Mouse (Mus musculus): Measurements from ENCODE around the gene Cyp1a1.

Cyp1a1 gene

GRCm38 (mm10) chr9:57687751-57688150 lies at the start of gene Cyp1a1:
Gene Cyp1a1, plus strand, starts transcription at chr9:57687928.
- DNase-seq: no peak

DNA sequence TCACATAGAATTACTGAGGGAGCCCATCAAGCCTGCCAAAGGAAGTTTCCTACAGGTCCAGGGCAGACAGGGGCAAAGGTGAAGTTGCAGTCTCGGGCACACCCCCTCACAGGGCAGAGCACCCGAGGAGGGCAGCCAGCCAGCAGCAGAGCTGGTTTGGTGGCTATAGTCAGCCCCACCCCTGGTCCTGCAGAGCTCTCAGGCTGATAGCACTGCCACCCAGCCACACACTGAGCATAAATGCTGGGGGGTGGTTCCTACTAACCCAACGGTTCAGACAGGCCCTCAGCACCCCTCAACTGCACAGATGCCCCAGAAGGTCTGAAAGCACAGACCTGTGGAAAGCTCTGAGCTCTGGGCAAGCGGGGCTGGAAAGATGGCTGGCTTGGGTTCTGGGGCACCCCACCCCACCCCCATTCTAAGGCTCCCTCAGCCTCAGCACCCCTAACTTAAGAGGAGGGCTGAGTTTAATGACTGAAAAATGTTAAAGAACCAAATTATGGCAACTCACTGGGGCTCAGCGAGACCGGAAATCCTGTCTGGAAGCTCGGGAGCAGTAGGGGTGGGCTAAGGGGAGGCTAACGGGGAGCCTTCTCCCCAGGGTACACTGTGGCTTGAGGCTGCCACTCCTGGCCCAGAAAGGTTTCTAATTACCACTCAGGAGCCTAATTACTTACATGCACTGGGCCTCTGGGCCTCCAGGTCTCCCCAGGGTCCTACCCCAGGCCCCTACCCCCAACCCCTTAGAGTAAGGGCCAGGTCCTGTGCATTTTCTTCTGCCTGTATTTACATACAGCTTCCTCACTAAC lies 48.9 kb upstream of the Cyp1a1 start:
- peak; percentile 86 for DNase-seq

DNA sequence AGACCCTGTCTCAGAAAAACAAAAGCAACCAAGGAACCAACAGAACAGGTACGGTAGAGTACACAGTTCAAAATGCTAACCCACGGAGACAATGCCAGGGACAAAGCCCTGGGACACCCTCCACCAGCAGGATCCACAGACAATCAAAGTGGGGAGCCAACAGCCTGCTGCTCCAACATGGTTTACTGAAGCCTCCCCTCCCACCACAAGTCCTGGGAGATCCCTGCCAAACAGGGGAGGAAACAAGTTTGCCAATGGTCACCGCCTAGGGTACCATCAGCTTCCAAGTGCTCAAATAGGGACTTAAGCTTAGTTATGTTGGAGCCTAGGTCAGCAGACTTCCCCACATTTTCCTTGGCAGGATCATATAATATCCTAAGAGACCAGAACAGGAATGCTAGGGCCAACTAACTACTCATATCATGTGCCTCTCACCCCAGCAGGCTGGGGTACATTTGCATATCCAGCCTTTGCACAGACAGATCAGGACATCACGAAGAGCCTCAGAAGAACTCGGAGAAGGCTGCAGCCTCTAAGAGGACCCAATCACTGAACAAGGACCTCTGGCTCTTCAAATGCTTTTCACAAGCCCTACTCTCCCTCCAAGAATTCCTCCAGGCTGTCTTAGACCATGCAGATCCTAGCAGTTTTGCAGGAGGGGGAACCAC lies 47.9 kb upstream of the Cyp1a1 start:
- DNase-seq: no peak

- peak; percentile 59 for DNase-seq
These were observed 47.3 kb upstream of the Cyp1a1 start for GRCm38 (mm10) chr9:57640384-57640783.

DNA sequence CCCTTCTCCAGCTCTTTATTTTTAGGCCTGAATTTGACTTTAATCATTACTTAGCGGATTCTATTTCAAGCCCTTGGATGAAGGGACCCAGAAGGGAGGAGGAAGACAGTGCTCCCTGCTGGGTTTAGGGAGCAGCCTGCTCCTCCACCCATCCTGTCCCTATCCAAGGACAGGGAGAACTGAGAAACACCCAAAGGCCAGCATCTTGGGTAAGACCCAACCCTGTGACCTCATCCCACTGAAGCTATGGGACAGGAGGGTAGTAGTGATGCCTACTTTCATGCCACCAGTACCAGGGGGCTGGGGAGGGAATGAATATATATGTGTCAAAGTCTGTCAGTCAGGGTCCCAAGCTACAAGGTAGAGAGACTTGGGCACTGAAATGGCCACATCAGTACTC lies 46.7 kb upstream of the Cyp1a1 start:
- no peak for DNase-seq

DNA sequence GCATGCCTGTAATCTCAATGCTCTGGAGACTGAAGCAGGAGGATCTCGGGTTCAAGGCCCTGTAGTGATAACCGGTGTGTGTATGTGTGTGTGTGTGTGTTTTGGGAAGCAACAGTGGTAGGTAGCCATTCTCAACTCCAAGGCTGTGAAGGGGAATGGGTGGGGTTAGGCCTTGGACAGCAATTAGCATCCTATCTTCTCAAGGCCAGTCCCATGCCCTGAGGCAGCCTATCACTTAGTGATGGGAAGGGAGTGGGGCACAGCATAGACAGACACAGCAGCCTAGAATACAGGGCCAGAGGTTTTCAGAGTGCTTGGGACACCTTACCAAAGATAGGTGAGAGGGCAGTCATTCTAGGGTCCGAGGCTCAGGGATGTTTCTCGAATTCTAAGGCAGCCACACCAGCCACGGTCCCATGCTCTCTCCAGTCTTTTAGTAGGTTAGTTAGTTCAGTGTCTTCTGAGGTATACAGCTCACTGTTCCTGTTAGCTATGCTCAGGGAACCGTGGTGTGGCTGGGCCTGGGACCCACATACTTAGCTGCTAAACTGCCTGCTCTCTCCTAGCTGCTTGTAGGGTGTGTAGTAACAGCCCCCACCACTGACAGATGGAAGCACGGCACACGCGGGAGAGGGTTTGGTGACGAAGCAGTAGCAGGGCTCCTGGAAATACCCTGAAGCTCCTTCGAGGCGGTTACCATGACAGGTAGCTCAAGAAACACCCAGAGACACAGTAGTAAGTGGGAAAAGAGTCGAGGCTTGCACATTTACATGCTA lies 45.8 kb upstream of the Cyp1a1 start:
- DNase-seq: no peak

GRCm38 (mm10) chr9:57643169-57643855 lies 44.4 kb upstream of the Cyp1a1 start:
- DNase-seq: peak; percentile 43

DNA sequence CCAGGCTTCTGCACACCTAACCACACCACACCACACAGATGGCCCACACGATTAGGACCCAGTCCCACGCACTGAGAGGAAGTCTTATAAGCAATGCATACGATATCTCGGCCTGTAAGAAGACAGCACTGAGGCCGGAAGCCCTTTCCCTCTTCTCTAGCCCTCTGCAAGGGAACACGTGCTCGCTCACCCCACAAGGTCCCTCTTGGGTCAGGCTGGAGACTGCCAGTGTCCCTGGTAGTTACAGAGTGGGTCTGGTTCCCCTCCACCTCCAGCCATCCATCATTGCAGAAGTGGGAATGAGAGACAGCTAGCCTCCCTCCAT lies 43.9 kb upstream of the Cyp1a1 start:
- no peak for DNase-seq

DNA sequence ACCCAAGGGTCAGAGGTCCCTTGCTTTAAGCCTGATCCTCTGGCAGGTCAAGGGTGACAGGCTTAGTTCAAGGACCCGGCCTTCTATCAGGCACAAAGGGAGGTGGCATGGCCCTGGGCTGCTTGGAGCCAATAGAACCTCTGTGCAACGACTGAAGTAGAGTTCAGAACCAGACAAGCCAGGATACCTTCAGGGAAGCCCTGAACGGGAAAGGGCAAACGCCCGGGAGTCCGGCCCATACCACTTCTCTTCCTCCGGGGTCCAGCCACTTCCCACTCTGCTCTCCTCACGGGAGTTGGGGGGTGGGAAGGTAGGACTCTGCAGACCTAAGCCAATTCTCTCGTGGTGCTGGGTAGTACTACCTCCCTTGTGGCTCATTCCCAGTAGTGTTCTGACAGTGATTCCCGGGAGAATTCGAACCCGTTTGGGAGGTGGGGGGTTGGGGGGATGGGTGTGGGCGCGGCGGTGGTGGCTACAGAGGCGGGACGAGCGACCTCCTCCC lies 43.2 kb upstream of the Cyp1a1 start:
- DNase-seq: no peak

DNA sequence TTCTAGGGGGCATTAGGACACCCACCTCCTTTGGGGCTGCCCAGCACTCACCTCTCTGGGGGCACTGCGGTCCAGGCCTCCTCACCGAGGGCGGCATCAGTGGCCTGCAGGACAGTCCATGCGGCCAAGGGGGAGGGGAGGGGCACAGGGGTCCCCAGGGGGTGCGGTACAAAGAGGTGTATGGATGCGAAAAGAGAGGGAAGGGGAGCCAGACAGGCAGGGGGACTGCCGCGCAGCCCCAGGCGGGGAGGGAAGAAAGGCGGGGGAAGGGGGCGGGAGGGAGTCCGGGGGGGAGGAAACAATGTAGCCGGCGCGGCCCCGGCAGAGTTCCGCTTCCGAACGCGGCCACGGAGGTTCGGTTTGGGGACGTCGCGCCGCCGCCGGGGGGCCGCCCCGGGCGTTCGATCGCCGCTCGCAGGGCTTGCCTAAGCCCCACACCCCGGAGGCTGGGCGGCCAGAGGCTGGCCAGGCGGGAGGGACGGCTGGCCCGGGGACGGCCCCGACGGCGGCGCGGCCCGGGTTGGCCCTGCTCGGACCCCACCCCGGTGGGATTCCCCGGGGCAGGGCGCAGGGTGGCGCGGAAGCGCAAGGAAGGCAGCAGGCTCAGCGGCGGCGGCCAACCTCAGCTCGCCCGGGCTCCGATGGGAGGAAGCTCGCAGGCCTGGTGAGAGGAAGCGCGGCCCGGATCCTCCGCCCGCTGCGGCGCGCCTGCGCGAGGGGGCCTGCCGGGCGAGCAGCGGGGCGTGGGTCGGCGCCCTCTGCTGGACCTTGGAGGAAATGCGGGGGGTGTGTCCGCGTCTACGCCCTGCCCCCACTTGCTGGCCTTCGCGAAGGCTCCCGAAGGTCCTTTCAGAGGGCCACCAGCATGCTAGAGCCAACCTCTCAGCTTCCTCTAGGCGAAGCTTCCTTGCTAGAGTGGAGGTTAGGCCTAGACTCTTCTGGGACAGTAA lies 42.5 kb upstream of the Cyp1a1 start:
- peak; percentile 96 for DNase-seq

GRCm38 (mm10) chr9:57646551-57647103 lies 41.1 kb upstream of the Cyp1a1 start:
- DNase-seq: no peak

GRCm38 (mm10) chr9:57647286-57648108 lies 40.2 kb upstream of the Cyp1a1 start:
- no peak for DNase-seq

GRCm38 (mm10) chr9:57650130-57650785 lies 37.5 kb upstream of the Cyp1a1 start:
- no peak for DNase-seq

DNA sequence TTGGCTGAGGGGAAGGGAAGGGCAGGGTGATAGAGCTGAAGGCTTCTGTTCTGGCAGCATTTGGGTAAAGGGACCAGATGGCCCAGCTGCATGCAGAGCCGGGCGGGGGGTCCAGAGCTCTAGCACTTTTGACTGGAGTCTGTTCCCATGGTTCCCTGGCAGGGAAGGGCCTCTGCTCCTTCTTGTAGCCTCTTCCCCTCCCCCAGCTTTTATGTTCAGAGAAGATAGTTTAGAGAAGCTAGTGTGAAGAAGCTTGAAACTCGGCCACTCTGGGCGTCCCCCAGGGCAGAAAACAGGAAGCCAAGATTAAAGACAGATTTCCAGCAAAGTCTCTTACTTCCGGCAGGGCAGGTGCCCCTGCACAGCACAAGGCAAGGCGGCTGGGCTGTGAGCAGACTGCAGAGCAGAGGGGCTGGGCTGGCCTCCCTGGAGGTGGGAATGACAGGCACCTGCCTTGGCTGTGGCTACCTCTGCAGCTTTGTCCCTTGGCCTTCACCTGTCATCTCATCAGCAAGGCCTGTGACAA lies 36.9 kb upstream of the Cyp1a1 start:
- DNase-seq: no peak

DNA sequence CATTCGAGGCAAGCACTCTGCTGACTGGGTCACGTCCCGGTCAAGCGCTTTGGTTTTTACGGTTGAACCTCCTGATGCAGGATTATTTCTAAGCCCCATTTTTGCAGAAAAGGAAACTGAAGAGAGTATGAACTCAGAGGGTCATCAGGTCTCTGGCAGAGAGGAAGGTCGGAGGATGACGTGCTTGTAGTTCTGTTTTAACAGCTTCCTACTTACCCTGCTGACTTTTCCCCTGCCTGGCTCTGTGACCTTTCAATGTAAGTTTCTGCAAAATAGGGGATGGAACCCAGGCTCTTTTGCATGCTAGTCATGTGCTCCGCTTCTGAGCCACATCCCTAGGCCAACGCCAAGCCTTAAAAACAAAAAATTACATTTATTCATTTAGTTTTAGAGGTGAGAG lies 35.4 kb upstream of the Cyp1a1 start:
- DNase-seq: no peak

DNA sequence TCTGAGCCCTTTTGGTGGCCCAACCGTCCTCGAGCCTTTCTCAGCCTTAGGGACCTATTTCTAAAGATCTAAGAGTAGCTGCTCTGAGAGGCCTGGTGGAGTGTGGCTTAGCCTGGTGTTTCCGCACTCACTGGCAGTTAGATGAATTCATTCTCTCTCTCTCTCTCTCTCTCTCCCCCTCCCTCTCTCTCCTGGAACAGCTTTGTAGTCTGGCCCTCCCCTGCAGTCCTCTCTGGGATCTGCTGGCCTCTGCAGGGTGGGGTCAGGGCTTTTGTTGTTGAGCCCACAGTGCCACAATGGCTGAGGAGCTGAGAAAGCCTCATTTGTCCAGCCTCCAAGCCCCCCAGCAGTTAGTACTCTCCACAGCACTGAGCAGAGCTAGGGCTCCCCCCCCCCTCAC lies 34.9 kb upstream of the Cyp1a1 start:
- no peak for DNase-seq

- DNase-seq: no peak
These were observed 34.4 kb upstream of the Cyp1a1 start, which contains the start of gene Csk for GRCm38 (mm10) chr9:57653283-57653682. Gene Csk, minus strand, starts transcription at chr9:57653631.

DNA sequence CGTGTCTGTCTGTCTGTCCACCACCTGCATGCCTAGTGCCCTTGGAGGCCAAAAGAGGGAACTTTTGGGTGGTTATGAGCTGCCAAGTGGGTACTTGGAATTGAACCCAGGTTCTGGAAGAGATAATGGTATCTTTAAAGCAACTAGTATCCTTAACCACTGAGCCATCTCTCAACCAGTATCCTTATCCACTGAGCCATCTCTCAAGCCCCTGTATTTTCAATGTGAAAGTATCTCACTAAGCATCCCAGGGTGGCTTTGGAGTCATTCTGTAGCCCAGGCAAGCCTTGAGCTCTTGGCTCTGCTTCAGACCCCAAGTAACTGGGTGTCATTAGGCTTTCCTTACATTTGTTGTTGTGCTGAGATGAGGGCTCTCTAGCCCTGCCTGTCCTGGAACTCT lies 32.8 kb upstream of the Cyp1a1 start:
- DNase-seq: no peak

DNA sequence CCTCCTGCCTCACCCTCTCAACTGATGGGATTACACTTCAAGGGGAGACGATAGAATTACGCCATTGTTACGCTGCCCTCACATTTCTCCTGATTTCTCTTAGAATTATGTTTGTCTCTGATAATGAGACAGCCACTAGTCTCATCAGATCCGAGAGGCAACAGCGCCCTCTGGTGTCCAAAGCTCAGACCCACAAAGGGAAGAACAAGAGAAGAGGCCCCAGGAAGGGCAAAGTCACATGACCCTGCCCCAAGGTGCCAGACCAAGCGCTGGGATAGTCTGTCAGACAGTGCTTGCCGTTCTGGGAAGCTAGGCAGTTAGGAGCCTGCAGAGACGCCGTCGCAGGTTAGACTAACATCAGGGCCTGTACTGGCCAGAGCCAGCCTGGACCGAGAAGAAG lies 32.0 kb upstream of the Cyp1a1 start:
- DNase-seq: peak; percentile 92

Measured in kidney, postnatal 14 days (tissue).